Mouse (Mus musculus) thymus, postnatal 0 days (tissue): Measurements from ENCODE around the gene Actr1b. TPM values are rescaled to one million over a fixed set of nuclear protein-coding genes. Genes with fewer than 3 reads are reported as not detected.
A peak's percentile ranks its signal among the peaks of the same experiment; 100 is the strongest.
"Not testable (repeated sequence)": the region's sequence is repeated elsewhere in the genome, so short reads cannot be mapped to it uniquely, and the experiment has no call there.

Experiments
- DNase-seq: peaks from one replicate; pipeline ENCODE4 v3.0.0-alpha.2; 2015; ENCODE audit warnings: low spot score
- polyA plus RNA-seq: library from polyadenylated mRNA; unstranded; fragments of >200 nt; fragmentation: Nextera tagmentation; extraction: Ambion mirVana; gene quantifications from 2 replicates; pipeline ENCODE4 v1.2.1, GENCODE M21; 2015

The Actr1b gene
- polyA plus RNA-seq, 1 experiment from 2014 or later, result 62.0 TPM

DNA sequence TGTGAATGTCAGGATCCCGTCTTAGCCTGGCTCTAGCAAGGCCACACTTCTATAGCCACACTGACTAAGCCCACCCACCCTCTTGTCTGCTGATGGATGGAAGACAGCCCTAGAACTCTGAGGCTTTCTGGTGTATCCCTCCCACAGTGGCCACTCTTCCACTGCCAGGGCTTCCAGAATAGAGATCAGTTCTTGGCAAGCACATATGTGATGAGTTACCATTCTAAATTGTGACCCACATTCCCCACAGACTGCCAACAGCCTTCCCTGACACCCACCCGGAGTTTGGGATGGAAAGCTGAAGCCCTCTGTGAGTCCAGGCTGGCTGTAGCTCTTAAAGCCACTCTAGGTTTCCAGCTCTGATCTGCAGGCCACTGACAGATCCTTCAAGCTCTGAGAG lies 7.1 kb downstream of the Actr1b start:
- no peak for DNase-seq

DNA sequence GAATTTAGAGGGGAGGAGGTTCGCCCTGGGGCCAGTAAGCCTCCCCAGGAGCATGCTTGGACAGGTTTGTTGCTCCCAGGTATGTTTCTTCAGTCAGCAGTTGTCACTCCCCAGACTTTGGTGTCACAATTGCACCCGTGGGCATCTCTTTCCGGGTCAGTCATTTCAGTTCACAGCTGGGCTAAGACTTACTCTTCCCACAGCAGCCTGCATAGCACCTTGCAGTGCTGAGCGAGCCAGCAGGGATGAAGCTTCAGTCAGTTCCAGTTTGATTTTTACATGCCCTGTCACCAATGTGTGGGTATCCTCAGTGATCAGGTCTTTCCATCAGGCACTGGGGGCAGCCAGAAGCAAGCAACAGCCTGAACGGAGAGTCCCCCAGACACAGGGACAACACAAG lies 17.2 kb downstream of the Actr1b start:
- no peak for DNase-seq

DNA sequence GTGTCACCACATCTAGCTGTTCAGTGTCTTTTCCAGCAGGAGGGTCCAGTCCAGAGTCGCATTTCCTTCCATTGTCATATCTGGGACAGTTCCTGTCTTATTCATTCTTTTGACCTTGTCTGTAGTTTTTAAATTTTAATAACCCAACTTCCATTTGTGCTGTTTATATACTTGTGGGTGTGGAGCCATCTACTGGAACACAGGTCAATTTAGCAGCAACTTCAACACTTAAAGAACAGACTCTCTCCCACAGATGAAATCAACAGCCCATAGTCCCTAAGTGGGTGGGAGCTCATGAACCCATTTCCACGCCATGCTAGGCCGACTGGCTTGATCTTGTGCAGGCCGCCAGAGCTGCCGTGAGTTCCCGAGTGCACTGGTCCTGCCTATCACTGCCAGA lies 17.8 kb downstream of the Actr1b start:
- no peak for DNase-seq

DNA sequence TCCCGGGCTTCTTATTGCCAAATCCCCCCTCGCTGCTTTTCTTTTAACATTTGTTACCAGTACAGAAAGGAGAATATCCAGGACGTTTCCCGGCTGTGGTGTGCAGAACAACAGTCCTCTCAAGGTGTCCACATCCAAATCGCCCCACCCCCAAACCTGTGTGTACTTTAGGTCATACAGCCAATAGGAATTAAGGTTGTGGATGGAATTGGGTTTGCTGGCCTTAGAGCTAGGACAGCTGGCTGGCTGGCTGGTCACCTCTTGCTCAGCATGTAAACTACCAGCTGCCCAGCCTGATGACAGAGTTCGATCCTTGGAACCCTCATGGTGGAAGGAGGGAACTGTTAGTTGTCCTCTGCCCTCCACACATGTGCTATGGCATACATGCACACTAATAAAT lies 19.4 kb downstream of the Actr1b start:
- DNase-seq, result no peak

DNA sequence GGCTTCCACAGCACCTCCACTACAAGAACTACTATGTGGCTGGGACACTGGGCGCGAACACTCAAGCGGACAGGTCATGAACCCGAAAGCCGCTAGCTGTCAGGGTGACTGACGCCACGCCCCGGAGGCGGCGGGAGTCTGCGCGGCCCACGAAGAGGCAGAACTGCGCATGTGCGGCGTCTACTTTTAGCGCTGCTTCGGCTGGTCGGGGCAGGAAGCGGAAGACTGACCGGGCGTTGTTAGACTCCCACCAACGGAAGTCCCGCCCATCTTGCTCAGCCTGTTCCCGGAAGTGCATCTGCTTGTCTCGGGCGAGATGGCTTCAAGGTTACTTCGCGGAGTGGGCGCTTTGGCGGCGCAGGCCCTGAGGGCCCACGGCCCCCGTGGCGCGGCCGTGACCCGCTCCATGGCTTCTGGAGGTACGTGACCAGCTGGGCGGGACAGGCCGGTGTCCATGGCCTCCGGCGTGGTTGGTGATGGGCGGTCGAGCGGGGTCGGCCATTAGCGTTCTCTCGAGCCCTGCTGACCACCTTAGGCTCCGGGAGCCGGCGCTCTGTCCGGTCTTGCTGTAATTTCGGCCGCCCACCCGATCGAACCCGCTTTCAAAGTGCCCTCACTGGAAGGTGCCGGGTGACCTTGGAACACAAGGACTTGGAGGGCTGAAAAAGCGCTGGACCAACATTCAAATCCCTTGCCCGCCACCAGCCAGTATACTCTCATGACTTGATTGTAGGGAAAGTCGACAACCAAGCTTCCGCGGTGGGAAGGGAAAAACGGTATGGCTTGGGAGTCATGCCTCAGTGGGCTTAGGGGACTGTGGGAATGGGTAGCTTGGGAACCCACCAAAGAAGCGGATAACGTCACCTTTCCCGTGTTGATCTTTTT lies 22.7 kb downstream of the Actr1b start, which contains the start of gene Cox5b:
Cox5b (plus strand) TSS at position 179 of the 885 bp plus-strand sequence.
- DNase-seq, result peak; percentile 99

DNA sequence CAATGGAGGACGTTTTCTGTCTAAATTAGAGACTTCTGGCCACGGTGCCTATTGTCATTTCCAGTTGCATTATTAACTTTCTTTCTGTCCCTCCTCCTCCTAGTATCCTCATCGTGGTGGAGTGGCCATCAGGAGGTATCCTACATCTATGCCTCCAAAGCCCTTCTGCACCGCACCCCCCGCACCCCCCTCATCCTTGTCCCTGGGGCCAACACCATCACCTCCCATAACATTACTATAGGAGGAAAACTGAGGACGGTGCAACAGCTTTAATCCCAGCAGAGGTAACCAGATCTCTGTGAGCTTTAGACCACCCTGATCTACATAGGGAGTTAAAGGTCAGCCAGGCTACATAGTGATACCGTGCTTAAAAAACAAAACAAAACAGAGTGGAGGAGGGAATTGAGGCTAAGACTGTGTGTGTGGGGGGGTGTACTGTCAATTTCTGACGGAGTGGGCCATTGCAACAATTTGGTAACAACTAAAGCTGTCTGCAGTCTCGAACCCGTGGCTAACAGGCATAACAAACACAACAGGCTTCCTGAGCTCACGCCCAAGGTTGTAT lies 23.5 kb downstream of the Actr1b start:
- DNase-seq, result no peak

DNA sequence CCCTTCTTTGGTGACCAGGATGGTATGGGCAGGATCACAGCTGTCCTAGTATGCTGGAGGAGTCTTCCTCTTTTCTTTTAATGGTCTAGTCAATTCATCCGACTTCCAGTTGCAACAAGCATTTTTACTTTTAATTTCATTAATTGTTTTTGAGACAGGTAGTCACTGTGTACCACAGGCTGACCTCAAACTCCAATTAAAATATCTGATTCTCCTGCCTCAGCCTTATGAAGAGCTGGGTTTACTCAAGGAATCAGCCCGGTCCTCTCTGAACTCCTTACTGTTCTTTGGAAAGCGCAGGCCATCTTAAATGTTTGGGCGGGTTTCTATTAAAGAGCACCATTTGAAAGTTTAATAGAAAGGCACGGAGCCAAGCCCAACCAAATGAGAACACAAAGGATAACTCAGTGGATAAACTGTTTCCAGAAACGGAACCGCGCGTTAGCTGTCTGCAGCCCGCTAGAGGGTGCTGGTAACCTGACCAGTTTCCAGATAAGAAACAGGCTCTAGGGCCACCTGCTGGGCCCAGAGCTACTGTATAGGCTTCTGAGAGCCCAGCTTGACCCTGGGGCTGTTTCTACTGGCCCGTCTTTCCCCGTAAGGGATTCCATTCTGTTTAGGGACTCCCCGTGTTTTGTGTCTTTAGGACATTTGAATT lies 30.3 kb downstream of the Actr1b start:
- DNase-seq, result peak; percentile 74

DNA sequence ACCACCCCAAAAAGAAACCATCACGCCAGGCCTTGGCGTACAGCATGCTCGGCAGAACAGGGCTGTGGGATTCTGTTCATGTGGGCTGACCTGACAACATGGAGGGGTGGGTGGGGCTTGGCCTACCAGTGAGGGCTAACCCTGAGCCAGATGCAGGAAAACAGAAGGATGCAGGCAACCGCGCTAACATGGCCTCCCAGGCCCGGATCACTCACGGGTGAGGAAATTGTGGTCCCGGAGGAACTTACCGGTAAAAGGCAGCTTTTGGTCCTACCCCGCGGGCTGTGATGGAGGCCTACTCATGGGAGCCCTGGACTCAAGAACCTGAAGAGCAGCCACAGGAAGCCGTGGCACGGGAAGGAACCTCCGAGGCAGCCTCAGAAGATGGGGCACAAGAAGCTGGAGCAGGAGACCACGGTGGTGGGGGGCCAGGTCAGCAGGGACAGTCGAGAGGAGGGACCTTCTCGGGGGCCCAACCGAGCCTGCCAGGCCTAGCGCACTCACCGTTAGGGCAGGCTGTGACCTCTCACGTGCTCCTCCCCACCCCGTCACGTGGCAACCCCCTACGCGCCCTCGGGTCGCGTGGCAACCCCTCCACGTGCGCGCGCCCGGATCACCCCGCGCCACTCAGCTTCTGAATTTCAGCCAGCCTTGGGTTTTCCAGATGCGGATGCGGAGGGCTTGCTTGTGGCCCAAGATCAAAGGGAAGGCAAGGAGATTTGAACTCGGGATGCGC lies 31.4 kb downstream of the Actr1b start, which contains the start of gene Fam178b:
Fam178b (minus strand) TSS at position 564 of the 736 bp plus-strand sequence.
- DNase-seq, result no peak

DNA sequence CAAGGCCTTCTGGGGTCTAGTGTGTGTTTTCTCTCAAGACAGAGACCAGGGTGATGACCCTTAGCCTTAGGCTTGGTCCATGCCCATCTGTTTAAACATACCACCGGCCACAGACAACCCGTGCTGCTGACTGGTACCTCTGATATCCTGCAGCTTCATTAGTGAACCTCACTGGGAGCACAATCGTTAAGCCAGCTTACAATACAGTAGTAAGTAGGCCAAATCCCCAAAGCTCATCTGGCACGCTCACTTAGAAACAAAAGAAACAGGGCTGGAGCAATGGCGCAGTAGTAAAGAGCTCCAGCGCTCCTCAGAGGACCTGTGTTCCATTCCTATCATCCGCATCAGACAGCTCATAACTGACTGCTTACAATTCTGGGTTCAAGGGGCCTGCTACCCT lies 33.3 kb downstream of the Actr1b start:
- DNase-seq, result no peak

DNA sequence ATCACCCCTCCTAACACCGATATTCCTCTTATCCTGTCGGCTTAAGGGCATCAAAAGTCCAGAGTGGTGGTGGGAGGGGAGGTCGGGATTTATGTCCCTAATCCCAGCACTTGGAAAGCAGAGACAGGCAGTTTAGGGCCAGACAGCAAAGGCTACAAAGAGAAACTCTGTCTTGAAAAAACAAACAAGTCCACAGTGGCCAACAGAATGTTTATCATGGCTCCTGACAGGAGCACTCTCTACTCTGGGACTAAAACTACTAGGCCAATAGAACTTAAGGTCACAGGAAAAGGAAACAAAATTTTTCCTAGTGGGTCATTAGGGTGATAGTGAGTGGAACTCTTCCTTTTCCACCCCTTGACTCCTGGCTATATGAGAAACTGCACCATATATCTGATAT lies 39.3 kb downstream of the Actr1b start:
- no peak for DNase-seq

DNA sequence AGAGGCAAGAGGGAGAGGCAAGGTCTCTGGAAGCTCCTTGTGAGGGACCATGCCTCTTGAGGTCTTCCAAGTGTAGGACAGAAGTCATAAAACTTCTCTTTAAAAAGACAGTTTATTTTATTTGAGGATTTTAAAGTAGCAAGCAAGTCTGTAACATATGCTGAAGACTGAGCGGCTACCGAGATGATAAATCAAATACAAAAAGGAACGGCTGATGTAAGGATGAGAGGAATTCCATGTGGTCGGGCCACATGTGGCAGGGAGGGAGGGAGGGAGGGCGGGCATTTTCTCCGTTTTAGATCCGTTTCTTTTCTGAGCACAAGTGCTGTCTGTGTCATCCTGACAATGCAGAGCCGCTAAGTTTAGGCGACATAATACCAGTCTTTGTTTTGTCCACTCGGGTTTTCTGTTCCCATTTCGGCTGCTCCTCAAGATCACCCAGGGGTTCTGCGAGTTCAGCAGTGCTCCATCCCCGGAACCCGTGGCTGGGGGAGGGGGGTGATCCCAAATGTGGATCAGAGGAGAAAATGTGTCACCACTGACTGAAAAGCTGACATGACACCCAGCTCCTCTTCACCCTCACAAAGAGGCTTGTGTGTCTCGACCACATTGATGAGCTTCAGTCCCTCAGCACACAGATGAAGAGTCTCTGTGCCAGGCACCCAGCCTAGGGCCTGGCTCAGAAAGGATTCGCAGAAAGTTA lies 41.4 kb downstream of the Actr1b start:
- DNase-seq, result no peak

DNA sequence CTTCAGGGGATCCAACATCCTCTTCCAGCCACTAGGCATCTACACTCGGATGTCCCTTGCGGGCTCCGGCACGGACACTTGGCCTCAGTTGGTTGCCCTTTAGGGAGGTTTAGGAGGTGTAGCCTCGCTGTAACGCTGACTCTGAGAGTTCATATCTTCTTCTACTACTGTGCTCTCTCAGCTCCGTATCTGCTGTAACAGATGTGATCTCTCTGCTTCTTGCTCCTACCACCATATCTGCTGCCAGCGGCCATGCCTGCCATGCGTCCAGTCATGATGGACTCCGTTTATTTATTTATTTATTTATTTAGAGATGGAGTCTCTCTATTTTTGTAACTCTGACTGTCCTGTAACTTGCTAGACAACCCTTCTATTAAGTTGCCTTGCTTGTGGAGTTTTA lies 43.0 kb downstream of the Actr1b start:
- no peak for DNase-seq

DNA sequence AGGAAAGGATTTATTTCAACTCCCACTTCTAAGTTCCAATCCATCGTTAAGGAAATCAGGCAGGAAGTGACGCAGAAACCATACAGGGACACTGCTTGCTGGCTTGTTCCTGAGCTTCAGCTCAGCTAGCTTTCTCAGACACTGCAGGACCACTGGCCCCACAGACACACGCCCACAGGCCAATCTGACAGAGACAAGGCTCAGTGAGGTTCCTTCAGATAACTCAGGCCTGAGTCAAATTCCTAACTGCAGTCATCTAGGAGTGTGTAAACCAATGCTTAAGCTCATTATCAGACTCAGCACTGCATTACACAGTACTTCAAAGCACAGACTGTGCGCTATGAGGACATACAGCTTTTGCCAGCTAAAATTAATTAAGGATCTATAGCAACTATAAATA lies 44.0 kb downstream of the Actr1b start:
- no peak for DNase-seq

DNA sequence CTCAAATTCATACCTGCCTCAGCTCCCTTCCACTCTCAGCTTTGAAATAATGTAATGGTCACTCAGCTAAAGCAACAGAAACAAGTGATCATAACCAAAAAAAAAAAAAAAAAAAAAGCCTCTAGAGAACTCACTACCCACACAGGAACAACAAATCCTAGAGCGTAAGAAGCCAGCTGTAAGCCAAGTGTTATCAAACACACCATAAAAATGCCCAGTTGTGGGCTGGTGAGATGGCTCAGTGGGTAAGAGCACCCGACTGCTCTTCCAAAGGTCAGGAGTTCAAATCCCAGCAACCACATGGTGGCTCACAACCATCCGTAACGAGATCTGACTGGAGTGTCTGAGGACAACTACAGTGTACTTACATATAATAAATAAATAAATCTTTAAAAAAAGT lies 46.2 kb downstream of the Actr1b start:
- not testable (repeated sequence) for DNase-seq

DNA sequence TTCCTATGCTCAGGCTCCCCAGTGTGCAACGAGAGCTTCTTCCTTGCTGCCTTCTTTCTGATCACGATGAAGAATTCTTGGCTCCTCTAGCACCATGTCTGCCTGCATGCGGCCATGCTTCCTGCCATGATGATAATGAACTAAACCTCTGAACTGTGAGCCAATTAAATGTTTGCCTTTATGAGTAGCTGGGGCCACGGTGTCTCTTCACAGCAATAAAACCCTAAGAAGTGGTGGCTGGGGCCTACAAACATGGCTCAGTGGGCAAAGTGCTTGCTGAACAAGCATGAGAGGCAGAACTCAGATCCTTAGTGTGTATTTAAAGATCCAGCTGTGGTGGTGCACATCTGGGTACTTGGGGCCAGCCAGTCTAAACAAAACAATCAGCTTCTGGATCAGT lies 48.3 kb downstream of the Actr1b start:
- DNase-seq, result no peak

DNA sequence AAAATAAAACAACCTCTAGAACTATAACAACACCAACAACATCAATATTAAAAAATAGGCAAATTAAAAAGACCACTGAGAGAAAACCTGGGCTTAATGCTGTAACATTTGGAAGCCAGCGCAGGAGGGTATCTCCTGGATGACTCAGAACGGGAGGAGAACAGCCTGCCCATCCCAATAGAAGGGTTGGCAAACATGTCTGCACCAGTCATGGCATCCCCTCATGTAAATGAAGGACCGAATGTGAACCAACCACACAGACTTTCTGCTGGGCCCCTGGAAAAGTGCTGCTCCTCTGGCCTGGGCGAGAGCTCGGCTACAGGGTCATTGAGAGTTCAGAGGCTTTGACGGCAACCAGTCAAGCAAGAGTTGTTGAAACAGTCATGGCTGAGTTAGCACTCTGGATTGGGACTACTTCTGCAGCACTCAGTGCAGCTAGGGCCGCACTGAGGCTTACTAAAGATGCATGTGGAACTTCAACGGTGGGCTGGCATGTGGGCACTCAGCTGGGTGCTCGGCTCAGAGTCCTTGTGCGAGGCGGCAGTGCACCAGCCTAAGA lies 49.0 kb downstream of the Actr1b start:
- DNase-seq, result no peak

DNA sequence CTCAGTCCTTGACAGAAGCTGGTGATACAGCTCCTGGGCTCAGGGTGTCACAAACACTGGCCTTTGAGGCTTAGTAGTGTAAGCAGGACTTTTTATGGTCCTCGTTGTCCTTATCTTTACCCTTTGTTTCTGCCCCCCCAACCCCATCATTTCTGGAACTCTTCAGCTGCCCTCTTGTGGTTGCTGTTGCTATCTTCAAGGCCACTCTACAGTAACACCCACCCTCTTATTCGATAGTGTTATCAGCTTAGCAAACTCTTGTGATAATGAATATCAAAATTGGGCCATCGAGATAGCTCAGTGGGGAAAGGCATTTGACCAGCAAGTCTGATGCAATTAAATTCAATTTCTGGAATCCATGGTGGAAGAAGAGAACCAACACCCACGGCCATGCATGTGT lies 49.8 kb downstream of the Actr1b start:
- DNase-seq, result peak; percentile 9

DNA sequence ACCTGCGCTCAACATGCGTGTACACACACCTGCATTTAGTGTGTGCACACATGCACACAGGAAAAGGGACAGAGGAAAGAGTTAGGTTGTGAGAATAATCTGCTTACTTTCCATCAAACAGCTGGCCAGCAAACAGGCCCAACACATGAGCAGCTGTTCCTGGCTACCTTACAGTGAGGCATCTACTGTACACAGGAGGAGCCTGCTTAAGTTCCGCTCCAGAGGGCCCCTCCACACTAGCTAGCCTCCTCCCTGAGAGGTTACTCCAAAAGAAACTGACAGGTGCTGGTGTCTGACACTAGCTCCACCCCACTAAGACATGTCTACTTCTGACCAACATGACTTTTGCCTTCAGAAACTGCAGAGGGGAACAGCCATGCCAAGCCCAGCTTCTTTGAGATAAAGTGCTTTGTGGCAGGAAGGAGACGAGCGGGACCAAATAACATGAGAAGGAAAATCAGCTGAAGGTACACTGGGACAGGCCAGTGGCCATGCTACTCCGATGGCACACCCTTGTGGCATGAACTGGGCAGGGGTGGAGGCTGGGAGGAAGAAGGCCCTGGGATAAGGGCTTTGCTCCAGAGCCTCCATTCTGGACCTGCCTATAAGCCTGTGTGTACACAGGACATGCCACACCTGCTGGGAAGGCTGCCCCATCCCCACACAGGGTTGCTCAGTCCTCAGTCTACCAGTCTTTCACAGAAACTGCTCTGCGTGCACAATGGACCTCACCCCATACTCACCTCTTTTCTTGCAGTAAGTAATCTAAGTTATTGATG lies 55.4 kb downstream of the Actr1b start:
- no peak for DNase-seq

DNA sequence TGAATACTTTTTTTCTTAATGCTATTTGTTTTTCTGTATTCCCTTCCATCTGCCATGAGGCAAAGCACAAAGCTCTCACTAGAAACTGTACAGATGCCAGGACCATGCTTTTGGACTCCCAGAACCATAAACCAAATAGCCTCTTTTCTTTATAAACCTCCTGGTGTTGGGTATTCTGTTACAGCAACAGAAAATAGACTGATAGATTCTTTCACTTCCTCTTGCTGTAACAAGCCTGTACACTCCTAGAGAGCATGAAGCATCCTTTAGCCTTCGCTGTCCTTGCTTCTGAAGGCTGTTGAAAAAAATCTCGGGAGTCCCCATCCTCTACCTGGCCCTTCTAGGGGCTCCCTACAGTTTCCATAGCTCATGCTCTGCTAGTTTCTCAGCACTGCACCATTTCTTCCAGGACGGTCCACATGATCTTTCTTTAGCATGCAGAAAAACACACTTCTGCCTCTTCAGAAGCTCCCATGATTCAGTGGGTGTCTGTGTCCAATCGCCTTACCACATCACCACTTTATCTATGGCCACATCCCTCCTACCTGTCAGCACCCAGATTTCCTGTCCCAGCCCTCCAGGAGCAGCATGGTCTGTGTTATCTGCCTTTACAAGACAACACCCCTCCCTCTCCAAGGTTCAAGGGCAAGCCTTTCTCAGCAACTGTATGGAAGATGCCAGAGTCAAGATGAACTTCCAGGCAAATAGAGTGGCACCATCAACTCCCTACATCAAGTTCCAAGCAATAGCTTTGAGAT lies 56.4 kb downstream of the Actr1b start:
- no peak for DNase-seq
